Mouse (Mus musculus) forebrain, embryonic 10.5 days (tissue): ENCODE results near the gene Eml1. TPM values are rescaled to one million over a fixed set of nuclear protein-coding genes. Genes with fewer than 3 reads are reported as not detected.
A peak's percentile ranks its signal among the peaks of the same experiment; 100 is the strongest.

Source experiments
- DNase-seq: peaks from one replicate; pipeline ENCODE4 v3.0.0-alpha.2; 2017; ENCODE audit warnings: low spot score; ENCODE audit errors: extremely low spot score
- H3K27ac ChIP-seq: fragments of 300-500 bp; sonication (generic); 2 replicates; pipeline ENCODE4 v1.5.1; 2016; ENCODE audit warnings: mild to moderate bottlenecking
- H3K27me3 ChIP-seq: fragments of 300-500 bp; sonication (generic); 2 replicates; pipeline ENCODE4 v1.6.1; 2016; ENCODE audit warnings: mild to moderate bottlenecking; ENCODE audit not compliant: poor library complexity, severe bottlenecking
- H3K36me3 ChIP-seq: fragments of 300-500 bp; sonication (generic); replicated peaks from 2 replicates; pipeline ENCODE4 v1.6.1; 2016; ENCODE audit warnings: mild to moderate bottlenecking, moderate library complexity
- H3K4me1 ChIP-seq: fragments of 300-500 bp; sonication (generic); 2 replicates; pipeline ENCODE4 v1.6.1; 2016
- H3K4me3 ChIP-seq: fragments of 300-500 bp; sonication (generic); 2 replicates; pipeline ENCODE4 v1.5.1; 2016; ENCODE audit warnings: mild to moderate bottlenecking, moderate library complexity
- H3K9me3 ChIP-seq: fragments of 300-500 bp; sonication (generic); 2 replicates; pipeline ENCODE4 v1.6.1; 2016; ENCODE audit warnings: mild to moderate bottlenecking, moderate library complexity
- WGBS: fragments of 180-500 bp; shearing (Covaris S2); methylation state at CpG from one replicate; pipeline ENCODE4 v1.1.7; 2016; 5-methylcytosine and 5-hydroxymethylcytosine counted together
- polyA plus RNA-seq: library from polyadenylated mRNA; unstranded; fragments of >200 nt; fragmentation: Nextera tagmentation; extraction: Ambion mirVana; gene quantifications from 2 replicates; pipeline ENCODE4 v1.2.1, GENCODE M21; 2016

Eml1 gene
- 95.1 and 102 TPM in 2 replicates for polyA plus RNA-seq

- no peak for DNase-seq
- no peaks in the 10 kb centered on the region for H3K27me3 ChIP-seq
- H3K27ac ChIP-seq: peak within 1 kb of the TSS; percentile 68
- H3K36me3 ChIP-seq: no peaks in the 10 kb centered on the region
- no peak within 1 kb of the TSS for H3K4me3 ChIP-seq
- WGBS: 82% methylated on average over 19 of the region's 19 CpGs
- H3K9me3 ChIP-seq: no peaks in the 10 kb centered on the region
- peaks cover 46% of the 10 kb centered on the region for H3K4me1 ChIP-seq
These were observed at the start of gene Eml1 for GRCm38 (mm10) chr12:108370596-108371428. TSS of gene Eml1 (plus strand) at chr12:108370957.

DNA sequence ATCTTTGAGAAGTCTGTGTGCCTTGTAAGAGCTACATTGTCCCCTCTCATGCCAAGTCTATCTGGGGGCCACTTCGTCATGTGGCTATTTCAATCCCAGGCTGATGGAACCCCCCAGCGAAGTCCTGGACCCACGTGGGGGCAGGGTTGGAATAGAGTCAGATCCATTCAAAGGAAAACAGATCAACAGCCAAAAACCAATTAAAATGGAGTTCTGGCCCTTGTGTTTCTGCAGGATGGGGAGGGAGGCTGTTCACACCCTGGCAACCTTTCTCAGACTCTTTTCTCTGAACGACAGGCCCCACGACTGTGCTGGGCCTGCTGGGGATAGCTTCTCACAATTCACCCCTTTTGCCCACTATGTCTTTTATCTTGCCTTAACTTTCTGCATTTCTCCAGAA, 44.4 kb upstream of the Eml1 start:
- H3K27ac ChIP-seq: peak overlapping the region; percentile 79
- H3K27me3 ChIP-seq: peaks cover 58% of the 10 kb centered on the region

GRCm38 (mm10) chr12:108327889-108328491, 42.8 kb upstream of the Eml1 start:
- peaks cover 57% of the 10 kb centered on the region for H3K4me1 ChIP-seq
- H3K27me3 ChIP-seq: peaks cover 68% of the 10 kb centered on the region
- peak overlapping the region; percentile 79 for H3K27ac ChIP-seq
- H3K36me3 ChIP-seq: no peaks in the 10 kb centered on the region
- peak; percentile 52 for DNase-seq
- H3K4me3 ChIP-seq: peak overlapping the region; percentile 46
- no peaks in the 10 kb centered on the region for H3K9me3 ChIP-seq
- WGBS: 3% methylated on average over 66 of the region's 66 CpGs

More for the DNA sequence above, 44.4 kb upstream of the Eml1 start:
- Histone ChIP-seq H3K4me3 (no peak overlapping the region), H3K36me3 (no peaks in the 10 kb centered on the region), H3K4me1 (peaks cover 62% of the 10 kb centered on the region), H3K9me3 (no peaks in the 10 kb centered on the region)
- DNase-seq: no peak
- WGBS: 55% methylated on average over 5 of the region's 5 CpGs

- peak; percentile 89 for DNase-seq
- H3K27me3 ChIP-seq: peaks cover 75% of the 10 kb centered on the region
- under 1% methylated on average over 16 of the region's 16 CpGs for whole genome bisulfite sequencing
- peak overlapping the region; percentile 75 for H3K4me3 ChIP-seq
- H3K27ac ChIP-seq: peak overlapping the region; percentile 76
- H3K36me3 ChIP-seq: no peaks in the 10 kb centered on the region
- H3K9me3 ChIP-seq: no peaks in the 10 kb centered on the region
- H3K4me1 ChIP-seq: peaks cover 65% of the 10 kb centered on the region
These were observed 37.7 kb upstream of the Eml1 start for GRCm38 (mm10) chr12:108333056-108333455.

GRCm38 (mm10) chr12:108333481-108333882, 37.3 kb upstream of the Eml1 start:
- H3K27me3 ChIP-seq: peaks cover 71% of the 10 kb centered on the region
- under 1% methylated on average over 22 of the region's 22 CpGs for whole genome bisulfite sequencing
- H3K36me3 ChIP-seq: no peaks in the 10 kb centered on the region

DNA sequence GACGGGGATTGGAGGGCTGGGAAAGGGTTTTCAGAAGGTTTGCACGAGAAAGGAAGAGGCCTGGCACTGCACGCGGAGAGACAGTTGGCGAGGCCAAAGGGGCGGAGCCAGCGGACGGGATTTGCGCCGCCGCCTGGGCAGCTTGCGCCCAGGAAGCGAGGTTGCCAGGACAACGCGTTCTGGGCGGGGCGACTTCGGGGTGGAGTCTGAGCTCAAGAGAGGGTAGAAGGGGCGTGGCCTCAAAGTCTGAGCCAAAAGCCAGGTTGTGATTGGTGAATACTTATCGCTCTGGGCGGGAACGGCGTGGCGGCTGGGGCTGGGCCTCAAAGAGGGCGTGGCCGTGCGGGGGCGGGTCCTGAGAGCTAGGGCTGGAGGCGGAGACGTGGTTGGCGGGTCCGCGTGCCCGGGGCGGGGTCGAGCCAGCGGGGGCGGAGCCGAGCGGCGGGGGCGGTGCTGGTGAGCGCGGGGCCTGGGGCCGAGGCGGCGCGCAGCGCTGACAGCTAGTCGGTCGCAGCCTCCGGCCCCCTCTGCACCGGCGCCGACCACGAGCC, 36.8 kb upstream of the Eml1 start, which contains the start of gene Cyp46a1:
Gene Cyp46a1 (plus strand): TSS at position 487 of the 551 bp plus-strand sequence.
- H3K4me1 ChIP-seq: peaks cover 64% of the 10 kb centered on the region
- WGBS: 0% methylated on average over 52 of the region's 56 CpGs

More at GRCm38 (mm10) chr12:108333481-108333882, 37.3 kb upstream of the Eml1 start:
- Histone ChIP-seq H3K9me3 (no peaks in the 10 kb centered on the region), H3K4me1 (peaks cover 64% of the 10 kb centered on the region), H3K27ac (peak overlapping the region; percentile 76), H3K4me3 (peak overlapping the region; percentile 75)
- DNase-seq: no peak

DNA sequence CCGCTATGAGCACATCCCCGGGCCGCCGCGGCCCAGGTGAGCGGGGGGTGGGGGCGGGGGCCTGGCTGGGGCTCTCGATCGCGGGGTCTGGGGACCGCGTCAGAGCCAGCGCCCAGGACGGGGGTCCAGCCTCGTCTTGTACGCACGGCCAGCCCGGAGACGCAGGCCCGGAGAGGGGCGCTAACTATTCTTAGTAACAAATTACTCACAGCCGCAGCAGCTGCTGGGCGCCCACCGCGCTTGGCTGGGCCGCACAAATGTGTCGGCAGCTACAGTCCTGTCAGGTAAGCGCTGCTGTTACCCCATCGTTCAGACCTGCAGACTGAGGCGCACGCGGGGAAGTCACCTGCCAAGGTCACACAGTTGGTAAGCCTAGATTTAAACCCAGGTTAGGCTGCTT, 36.2 kb upstream of the Eml1 start:
- H3K4me1 ChIP-seq: peaks cover 66% of the 10 kb centered on the region
- H3K27ac ChIP-seq: peak overlapping the region; percentile 76
- no peaks in the 10 kb centered on the region for H3K36me3 ChIP-seq
- H3K9me3 ChIP-seq: no peaks in the 10 kb centered on the region
- peaks cover 68% of the 10 kb centered on the region for H3K27me3 ChIP-seq
- WGBS: 2% methylated on average over 32 of the region's 32 CpGs
- H3K4me3 ChIP-seq: peak overlapping the region; percentile 75
- DNase-seq: no peak

More for the DNA sequence above, 36.8 kb upstream of the Eml1 start, which contains the start of gene Cyp46a1:
- peak within 1 kb of the TSS; percentile 76 for H3K27ac ChIP-seq
- peaks cover 68% of the 10 kb centered on the region for H3K27me3 ChIP-seq
- peak within 1 kb of the TSS; percentile 75 for H3K4me3 ChIP-seq
- H3K36me3 ChIP-seq: no peaks in the 10 kb centered on the region
- DNase-seq: peak; percentile 100
- H3K9me3 ChIP-seq: no peaks in the 10 kb centered on the region

DNA sequence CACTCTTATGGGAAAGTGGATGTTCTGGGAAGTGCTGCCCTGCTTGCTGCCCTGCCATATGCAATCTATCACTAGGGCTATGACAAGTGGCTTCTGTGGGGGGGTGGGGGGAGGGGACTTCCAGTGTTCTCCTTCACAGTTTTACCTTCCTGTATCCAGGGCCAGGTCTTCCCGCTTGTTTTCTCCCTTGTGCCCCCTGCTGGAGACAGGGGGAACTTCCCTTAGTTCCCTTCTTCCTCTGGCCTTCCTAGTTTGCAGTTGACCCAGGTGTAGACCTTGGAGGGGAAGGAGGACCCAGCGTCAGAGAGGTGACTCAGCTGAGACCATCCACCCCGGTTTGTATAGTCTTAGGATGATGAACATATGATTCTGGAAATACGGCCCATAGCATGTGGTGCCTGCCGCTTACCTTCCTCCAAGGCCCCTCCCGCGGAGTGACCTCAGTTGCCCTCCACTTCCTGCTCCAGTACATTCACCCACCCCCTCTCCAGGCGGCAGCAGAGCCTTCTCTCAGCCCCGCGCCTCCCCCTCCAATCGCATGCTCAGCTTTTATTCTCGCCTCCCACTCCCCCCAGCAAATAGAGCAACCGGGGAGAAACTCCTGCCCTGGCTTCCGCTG, 32.1 kb upstream of the Eml1 start:
- no peaks in the 10 kb centered on the region for H3K36me3 ChIP-seq
- H3K4me3 ChIP-seq: no peak overlapping the region
- peak; percentile 51 for DNase-seq
- H3K4me1 ChIP-seq: peaks cover 45% of the 10 kb centered on the region
- H3K27me3 ChIP-seq: peaks cover 46% of the 10 kb centered on the region
- 32% methylated on average over 14 of the region's 14 CpGs for WGBS
- peak overlapping the region; percentile 74 for H3K27ac ChIP-seq
- no peaks in the 10 kb centered on the region for H3K9me3 ChIP-seq

DNA sequence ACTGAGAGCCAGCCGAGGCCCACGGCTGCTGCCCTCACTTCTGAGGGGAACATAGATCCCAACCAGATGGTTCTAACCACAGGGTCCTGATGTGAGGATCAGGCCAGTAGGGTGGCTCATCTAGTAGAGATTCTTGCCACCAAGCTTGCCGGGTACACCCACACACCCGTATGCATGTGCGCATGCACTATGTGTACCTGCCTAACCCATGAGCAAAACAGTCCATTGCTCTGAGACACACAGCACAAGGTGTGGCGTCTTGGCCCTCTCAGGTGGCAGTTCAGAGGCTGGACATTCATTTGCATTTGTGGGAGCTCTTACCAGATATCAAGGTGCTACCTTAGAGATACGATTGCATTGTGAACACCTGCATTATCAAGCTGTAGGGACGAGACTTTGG, 22.6 kb upstream of the Eml1 start:
- 83% methylated on average over 8 of the region's 8 CpGs for WGBS
- Histone ChIP-seq H3K36me3 (0 out of 2 replicates have a peak, but pooled peaks cover 3% of the 10 kb centered on the region), H3K9me3 (no peaks in the 10 kb centered on the region), H3K4me3 (no peak overlapping the region), H3K27ac (no peak overlapping the region), H3K27me3 (peaks cover 46% of the 10 kb centered on the region), H3K4me1 (peaks cover 17% of the 10 kb centered on the region)
- DNase-seq: no peak

DNA sequence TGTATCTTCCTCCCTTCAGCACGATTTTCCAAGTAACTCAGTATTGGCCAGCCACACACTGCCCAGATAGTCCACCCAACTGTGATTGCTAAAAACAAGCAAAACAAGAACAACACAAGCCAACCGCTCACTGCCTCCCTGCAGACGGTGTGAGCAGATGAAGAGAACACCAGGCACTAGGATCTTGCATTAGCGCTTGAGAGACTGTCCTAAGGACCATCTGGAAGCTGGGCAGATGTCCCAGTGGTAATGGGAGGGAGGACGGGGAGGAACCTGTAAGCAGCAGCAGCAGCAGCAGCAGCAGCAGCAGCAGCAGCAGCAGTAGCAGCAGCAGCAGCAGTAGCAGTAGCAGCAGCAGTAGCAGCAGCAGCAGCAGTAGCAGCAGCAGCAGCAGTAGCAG, 21.7 kb upstream of the Eml1 start:
- Histone ChIP-seq H3K4me1 (peaks cover 22% of the 10 kb centered on the region), H3K36me3 (0 out of 2 replicates have a peak, but pooled peaks cover 3% of the 10 kb centered on the region), H3K4me3 (no peak overlapping the region), H3K27me3 (peaks cover 55% of the 10 kb centered on the region), H3K9me3 (no peaks in the 10 kb centered on the region), H3K27ac (no peak overlapping the region)
- WGBS: 86% methylated on average over 5 of the region's 5 CpGs
- DNase-seq: no peak

DNA sequence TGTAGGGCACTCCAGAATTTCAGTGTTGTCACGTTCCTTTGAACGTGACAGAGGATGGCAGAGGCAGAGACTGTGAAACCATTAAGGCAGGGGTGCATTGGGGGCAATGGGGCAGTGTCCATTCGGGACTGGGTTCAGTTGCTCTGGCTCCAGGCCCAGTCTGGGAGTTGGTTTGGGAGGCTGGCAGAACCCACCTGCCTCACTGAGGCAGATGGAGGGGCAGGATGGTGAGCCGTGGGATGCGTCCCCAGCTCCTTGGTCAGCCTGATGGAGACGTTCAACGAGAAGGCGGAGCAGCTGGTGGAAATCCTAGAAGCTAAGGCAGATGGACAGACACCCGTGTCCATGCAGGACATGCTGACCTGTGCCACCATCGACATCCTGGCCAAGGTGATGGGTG, 19.8 kb upstream of the Eml1 start:
- peaks cover 5% of the 10 kb centered on the region; the same call in 1 of the 2 replicates for H3K9me3 ChIP-seq
- no peak overlapping the region for H3K27ac ChIP-seq
- H3K4me3 ChIP-seq: no peak overlapping the region
- peaks cover 22% of the 10 kb centered on the region for H3K4me1 ChIP-seq
- H3K36me3 ChIP-seq: peaks cover 9% of the 10 kb centered on the region; the same call in 1 of the 2 replicates
- WGBS: 94% methylated on average over 10 of the region's 10 CpGs
- DNase-seq: no peak
- peaks cover 62% of the 10 kb centered on the region for H3K27me3 ChIP-seq
